Mouse (Mus musculus) thymus, postnatal 14 days (tissue): Measurements from ENCODE around the gene Adamts13.

Source experiments
- DNase-seq: peaks from one replicate; pipeline ENCODE4 v3.0.0; 2021

The Adamts13 gene

GRCm38 (mm10) chr2:26973116-26973515 lies at the start of gene Adamts13:
Gene Adamts13 (plus strand): TSS chr2:26973416.
- DNase-seq = no peak

- DNase-seq = no peak
These were observed 45.3 kb upstream of the Adamts13 start for GRCm38 (mm10) chr2:26927745-26928476.

GRCm38 (mm10) chr2:26930390-26930789 lies 42.8 kb upstream of the Adamts13 start:
- peak; percentile 86 for DNase-seq

- peak; percentile 58 for DNase-seq
These were observed 40.5 kb upstream of the Adamts13 start for GRCm38 (mm10) chr2:26932473-26933303.

- DNase-seq = peak; percentile 95
These were observed 39.7 kb upstream of the Adamts13 start, which contains the start of the genes Surf4 and Stkld1 for GRCm38 (mm10) chr2:26933304-26934055. Gene Surf4 (minus strand): TSS chr2:26933928. Gene Stkld1 (plus strand): TSS chr2:26934047.

- peak; percentile 55 for DNase-seq
These were observed 37.9 kb upstream of the Adamts13 start for GRCm38 (mm10) chr2:26935286-26935685.

- peak; percentile 70 for DNase-seq
These were observed 36.8 kb upstream of the Adamts13 start for GRCm38 (mm10) chr2:26936425-26936824.

- DNase-seq = no peak
These were observed 31.7 kb upstream of the Adamts13 start for GRCm38 (mm10) chr2:26941539-26941938.

GRCm38 (mm10) chr2:26943253-26943652 lies 30.0 kb upstream of the Adamts13 start:
- DNase-seq = no peak

- DNase-seq = no peak
These were observed 22.8 kb upstream of the Adamts13 start for GRCm38 (mm10) chr2:26950411-26950810.

GRCm38 (mm10) chr2:26951346-26951905 lies 21.8 kb upstream of the Adamts13 start:
- no peak for DNase-seq

GRCm38 (mm10) chr2:26952193-26952592 lies 21.0 kb upstream of the Adamts13 start:
- no peak for DNase-seq

GRCm38 (mm10) chr2:26952866-26953265 lies 20.4 kb upstream of the Adamts13 start:
- no peak for DNase-seq

- DNase-seq = peak; percentile 58
These were observed 18.4 kb upstream of the Adamts13 start for GRCm38 (mm10) chr2:26954735-26955395.

GRCm38 (mm10) chr2:26956811-26957487 lies 16.3 kb upstream of the Adamts13 start:
- DNase-seq = no peak

- no peak for DNase-seq
These were observed 15.7 kb upstream of the Adamts13 start for GRCm38 (mm10) chr2:26957488-26957859.

GRCm38 (mm10) chr2:26960756-26961155 lies 12.5 kb upstream of the Adamts13 start:
- DNase-seq = peak; percentile 45

- peak; percentile 92 for DNase-seq
These were observed 9.1 kb upstream of the Adamts13 start, which contains the start of gene Rexo4 for GRCm38 (mm10) chr2:26963923-26964723. Gene Rexo4 (minus strand): TSS chr2:26964386.

GRCm38 (mm10) chr2:26964724-26965370 lies 8.4 kb upstream of the Adamts13 start:
- no peak for DNase-seq

- DNase-seq = no peak
These were observed 6.0 kb upstream of the Adamts13 start for GRCm38 (mm10) chr2:26967262-26967661.
